Mouse (Mus musculus) lung, postnatal 0 days (tissue): Measurements from ENCODE around the gene Helt. TPM values are rescaled to one million over a fixed set of nuclear protein-coding genes. Genes with fewer than 3 reads are reported as not detected.
"Not testable (repeated sequence)": the region's sequence is repeated elsewhere in the genome, so short reads cannot be mapped to it uniquely, and the experiment has no call there.

Source experiments
- ATAC-seq: fragments of 200-750 bp; cut with Nextera tagmentation; 2 replicates; pipeline ENCODE4 v1.8.0; 2017; ENCODE audit warnings: moderate library complexity
- DNase-seq: peaks from one replicate; pipeline ENCODE4 v3.0.0-alpha.2; 2016; ENCODE audit warnings: low spot score
- H3K27ac ChIP-seq: fragments of 300-500 bp; sonication (generic); 2 replicates; pipeline ENCODE4 v1.5.1; 2014; ENCODE audit warnings: antibody characterized with exemption, mild to moderate bottlenecking, low read length, mixed read lengths
- H3K27me3 ChIP-seq: fragments of 300-500 bp; sonication (generic); replicated peaks from 2 replicates; pipeline ENCODE4 v1.6.1; 2014; ENCODE audit warnings: low read length, mixed read lengths; ENCODE audit not compliant: insufficient read depth
- H3K36me3 ChIP-seq: fragments of 300-500 bp; sonication (generic); 2 replicates; pipeline ENCODE4 v1.6.1; 2014; ENCODE audit warnings: low read length, mixed read lengths; ENCODE audit not compliant: insufficient read depth
- H3K4me1 ChIP-seq: fragments of 300-500 bp; sonication (generic); 2 replicates; pipeline ENCODE4 v1.6.1; 2014; ENCODE audit warnings: antibody characterized with exemption, low read depth, low read length, mixed read lengths; ENCODE audit not compliant: insufficient read depth
- H3K4me2 ChIP-seq: fragments of 300-500 bp; sonication (generic); replicated peaks from 2 replicates; pipeline ENCODE4 v1.6.1; 2014; ENCODE audit warnings: low read depth, mild to moderate bottlenecking, low read length, moderate library complexity, mixed read lengths
- H3K4me3 ChIP-seq: fragments of 300-500 bp; sonication (generic); 2 replicates; pipeline ENCODE4 v1.5.1; 2014; ENCODE audit warnings: low read depth, low read length
- H3K9ac ChIP-seq: fragments of 300-500 bp; sonication (generic); replicated peaks from 2 replicates; pipeline ENCODE4 v1.6.1; 2014; ENCODE audit warnings: low read depth, mild to moderate bottlenecking
- H3K9me3 ChIP-seq: fragments of 300-500 bp; sonication (generic); 2 replicates; pipeline ENCODE4 v1.6.1; 2016; ENCODE audit warnings: low read length, mixed read lengths
- CTCF ChIP-seq: IDR thresholded peaks from 2 replicates; pipeline ENCODE4 v1.5.1; 2016; ENCODE audit warnings: antibody characterized with exemption, mild to moderate bottlenecking
- EP300 ChIP-seq: IDR thresholded peaks from 2 replicates; pipeline ENCODE4 v1.6.1; 2016; ENCODE audit warnings: antibody characterized with exemption, mild to moderate bottlenecking, control low read depth
- WGBS: fragments of 180-500 bp; shearing (Covaris S2); extraction: QIAGEN DNeasy Blood & Tissue Kit; methylation state at CpG from one replicate; pipeline ENCODE4 v1.1.7; 2014; 5-methylcytosine and 5-hydroxymethylcytosine counted together
- polyA plus RNA-seq: library from polyadenylated mRNA; unstranded; fragments of >200 nt; fragmentation: Nextera tagmentation; extraction: Ambion mirVana; gene quantifications from 2 replicates; pipeline ENCODE4 v1.2.1, GENCODE M21; 2015

Gene Helt
- polyA plus RNA-seq, 1 experiment from 2014 or later, result not detected

- no peak for TF ChIP-seq EP300
- no peak for TF ChIP-seq CTCF
- H3K27ac ChIP-seq, result no peak overlapping the region
- ATAC-seq (no peak), DNase-seq (no peak)
- 67% methylated on average over 3 of the region's 3 CpGs for WGBS
- no peaks in the 10 kb centered on the region for H3K9me3 ChIP-seq
- H3K4me1 ChIP-seq, result no peaks in the 10 kb centered on the region
- H3K4me2 ChIP-seq, result no peak overlapping the region
- H3K9ac ChIP-seq, result no peak overlapping the region
- H3K36me3 ChIP-seq, result no peaks in the 10 kb centered on the region
- H3K4me3 ChIP-seq, result no peak overlapping the region
- no peaks in the 10 kb centered on the region for H3K27me3 ChIP-seq
Measured at GRCm38 (mm10) chr8:46270147-46270546, 24.3 kb downstream of the Helt start.

DNA sequence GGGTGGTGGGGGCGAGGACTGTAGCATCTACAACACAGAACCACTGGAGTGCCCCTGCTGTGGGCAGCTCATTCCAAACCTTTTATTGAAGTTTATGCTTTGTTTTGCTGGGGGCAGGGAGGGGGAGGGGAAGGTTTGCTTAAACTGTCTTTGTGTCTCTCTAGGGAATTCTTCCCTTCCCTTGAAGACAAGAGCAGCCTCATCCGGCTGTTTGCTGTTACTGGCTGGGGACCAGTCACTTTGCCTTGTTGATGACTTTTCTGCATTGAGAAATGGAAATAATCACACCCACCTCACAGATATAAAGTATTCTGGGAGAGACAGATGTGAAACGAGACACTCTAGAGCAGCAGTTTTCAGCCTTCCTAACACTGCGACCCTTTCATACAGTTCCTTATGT lies 27.7 kb downstream of the Helt start:
- no peak for TF ChIP-seq EP300
- TF ChIP-seq CTCF, result no peak
- 63% methylated on average over 4 of the region's 4 CpGs for WGBS
- H3K4me3 ChIP-seq, result no peak overlapping the region
- DNase-seq (no peak), ATAC-seq (no peak)
- no peaks in the 10 kb centered on the region for H3K9me3 ChIP-seq
- no peak overlapping the region for H3K27ac ChIP-seq
- no peaks in the 10 kb centered on the region for H3K36me3 ChIP-seq
- no peaks in the 10 kb centered on the region for H3K27me3 ChIP-seq
- H3K4me2 ChIP-seq, result no peak overlapping the region
- H3K9ac ChIP-seq, result no peak overlapping the region
- no peaks in the 10 kb centered on the region for H3K4me1 ChIP-seq

GRCm38 (mm10) chr8:46264206-46264605 lies 30.3 kb downstream of the Helt start:
- H3K4me2 ChIP-seq, H3K36me3 ChIP-seq, H3K4me3 ChIP-seq, H3K4me1 ChIP-seq, ATAC-seq, H3K9ac ChIP-seq, DNase-seq, H3K27ac ChIP-seq, H3K9me3 ChIP-seq, H3K27me3 ChIP-seq: not testable (repeated sequence)
- 81% methylated on average over 4 of the region's 4 CpGs for WGBS

GRCm38 (mm10) chr8:46257921-46258682 lies 36.4 kb downstream of the Helt start:
- H3K4me2 ChIP-seq, result no peak overlapping the region
- no peaks in the 10 kb centered on the region for H3K9me3 ChIP-seq
- H3K27me3 ChIP-seq, result no peaks in the 10 kb centered on the region
- no peak for DNase-seq
- H3K36me3 ChIP-seq, result no peaks in the 10 kb centered on the region
- no peak overlapping the region for H3K4me3 ChIP-seq
- 50% methylated on average over 19 of the region's 19 CpGs for WGBS
- no peak overlapping the region for H3K27ac ChIP-seq
- no peak overlapping the region for H3K9ac ChIP-seq
- no peak for TF ChIP-seq EP300
- TF ChIP-seq CTCF, result no peak
- no peaks in the 10 kb centered on the region for H3K4me1 ChIP-seq
- no peak for ATAC-seq

GRCm38 (mm10) chr8:46252456-46252855 lies 42.0 kb downstream of the Helt start:
- 52% methylated on average over 13 of the region's 13 CpGs for WGBS
- Histone ChIP-seq H3K4me1 (no peaks in the 10 kb centered on the region), H3K9me3 (no peaks in the 10 kb centered on the region), H3K27ac (no peak overlapping the region), H3K9ac (no peak overlapping the region), H3K36me3 (no peaks in the 10 kb centered on the region), H3K4me2 (peak overlapping the region; percentile 31), H3K27me3 (no peaks in the 10 kb centered on the region), H3K4me3 (no peak overlapping the region)
- DNase-seq (no peak), ATAC-seq (no peak)
- TF ChIP-seq CTCF (no peak), EP300 (no peak)

- H3K4me2 ChIP-seq, result peak overlapping the region; percentile 5; the same call in 1 of the 2 replicates
- H3K9me3 ChIP-seq, result no peaks in the 10 kb centered on the region
- no peak overlapping the region for H3K4me3 ChIP-seq
- no peaks in the 10 kb centered on the region for H3K36me3 ChIP-seq
- DNase-seq (no peak), ATAC-seq (no peak)
- H3K27ac ChIP-seq, result no peak overlapping the region
- TF ChIP-seq EP300 (no peak), CTCF (no peak)
- H3K4me1 ChIP-seq, result no peaks in the 10 kb centered on the region
- H3K27me3 ChIP-seq, result no peaks in the 10 kb centered on the region
- WGBS, result 35% methylated on average over 10 of the region's 10 CpGs
- H3K9ac ChIP-seq, result no peak overlapping the region
Measured at GRCm38 (mm10) chr8:46251561-46251960, 42.9 kb downstream of the Helt start.

DNA sequence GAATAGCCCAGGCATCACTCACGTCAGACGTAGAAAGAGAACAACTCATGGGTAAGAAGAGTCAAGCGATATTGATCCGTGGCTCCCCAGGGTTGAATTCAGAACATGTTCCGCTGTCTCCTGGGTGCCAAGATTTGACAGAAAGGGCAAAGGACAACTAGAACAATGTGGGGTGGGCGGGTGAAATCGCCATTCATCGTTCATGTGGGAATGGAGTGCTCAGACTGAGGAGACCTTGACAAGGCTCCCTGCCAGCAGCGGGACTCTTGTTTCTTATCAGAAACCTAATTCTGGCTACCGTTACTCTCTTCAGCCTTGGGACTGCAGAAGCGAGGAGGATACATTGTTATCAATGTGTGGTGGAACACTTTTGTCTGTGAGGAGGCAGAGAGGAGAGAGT lies 48.1 kb downstream of the Helt start:
- H3K9ac ChIP-seq, result no peak overlapping the region

More for the DNA sequence above, 48.1 kb downstream of the Helt start:
- no peak for DNase-seq
- H3K4me3 ChIP-seq, result no peak overlapping the region
- ATAC-seq, result no peak
- no peak for TF ChIP-seq EP300
- no peak for TF ChIP-seq CTCF
- no peaks in the 10 kb centered on the region for H3K36me3 ChIP-seq
- WGBS, result 61% methylated on average over 11 of the region's 11 CpGs
- H3K27ac ChIP-seq, result no peak overlapping the region
- no peak overlapping the region for H3K4me2 ChIP-seq
- H3K4me1 ChIP-seq, result no peaks in the 10 kb centered on the region
- no peaks in the 10 kb centered on the region for H3K9me3 ChIP-seq
- no peaks in the 10 kb centered on the region for H3K27me3 ChIP-seq
